Mouse (Mus musculus) thymus, postnatal 0 days (tissue): ENCODE results near the gene Rap1gap. TPM values are rescaled to one million over a fixed set of nuclear protein-coding genes. Genes with fewer than 3 reads are reported as not detected.

ENCODE experiments used
- DNase-seq: peaks from one replicate; pipeline ENCODE4 v3.0.0-alpha.2; 2015; ENCODE audit warnings: low spot score
- polyA plus RNA-seq: library from polyadenylated mRNA; unstranded; fragments of >200 nt; fragmentation: Nextera tagmentation; extraction: Ambion mirVana; gene quantifications from 2 replicates; pipeline ENCODE4 v1.2.1, GENCODE M21; 2015

Rap1gap gene
- polyA plus RNA-seq, 1 experiment from 2014 or later = 5.5 TPM

DNA sequence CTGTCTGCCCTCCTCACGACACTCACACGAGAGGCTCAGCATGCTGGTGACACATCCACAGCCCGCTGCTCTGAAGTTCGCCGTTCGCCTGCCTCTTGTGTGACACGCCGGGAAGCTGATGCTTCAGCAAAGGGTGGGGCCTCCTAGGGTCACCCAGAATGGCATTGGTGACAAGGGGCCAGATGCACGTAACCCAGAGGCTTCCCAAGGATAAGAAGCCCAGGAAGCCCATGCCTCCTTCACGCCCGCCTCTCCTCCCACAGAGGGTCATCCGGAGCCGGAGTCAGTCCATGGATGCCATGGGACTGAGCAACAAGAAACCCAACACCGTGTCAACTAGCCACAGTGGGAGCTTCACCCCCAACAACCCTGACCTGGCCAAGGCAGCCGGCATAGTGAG lies 57.0 kb downstream of the Rap1gap start:
- no peak for DNase-seq

DNA sequence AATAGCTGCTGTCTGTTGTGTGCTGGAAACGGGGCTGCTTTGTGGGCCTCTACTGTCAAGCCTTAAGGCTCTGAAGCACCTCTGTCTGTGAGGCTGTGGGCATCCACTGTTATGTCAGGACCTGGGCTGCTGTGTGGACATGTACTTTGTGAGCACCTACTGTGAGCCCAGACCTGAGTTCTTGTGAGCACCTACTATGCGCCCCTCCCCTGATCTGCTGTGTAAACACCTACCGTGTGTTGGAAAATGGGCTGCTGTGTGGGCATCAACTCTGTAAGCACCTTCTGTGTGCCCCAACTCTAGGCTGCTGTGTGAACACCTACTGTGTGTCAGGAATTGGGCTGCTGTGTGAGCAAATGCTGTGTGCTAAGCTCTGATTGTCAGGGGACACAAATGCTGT lies 57.7 kb downstream of the Rap1gap start:
- no peak for DNase-seq

DNA sequence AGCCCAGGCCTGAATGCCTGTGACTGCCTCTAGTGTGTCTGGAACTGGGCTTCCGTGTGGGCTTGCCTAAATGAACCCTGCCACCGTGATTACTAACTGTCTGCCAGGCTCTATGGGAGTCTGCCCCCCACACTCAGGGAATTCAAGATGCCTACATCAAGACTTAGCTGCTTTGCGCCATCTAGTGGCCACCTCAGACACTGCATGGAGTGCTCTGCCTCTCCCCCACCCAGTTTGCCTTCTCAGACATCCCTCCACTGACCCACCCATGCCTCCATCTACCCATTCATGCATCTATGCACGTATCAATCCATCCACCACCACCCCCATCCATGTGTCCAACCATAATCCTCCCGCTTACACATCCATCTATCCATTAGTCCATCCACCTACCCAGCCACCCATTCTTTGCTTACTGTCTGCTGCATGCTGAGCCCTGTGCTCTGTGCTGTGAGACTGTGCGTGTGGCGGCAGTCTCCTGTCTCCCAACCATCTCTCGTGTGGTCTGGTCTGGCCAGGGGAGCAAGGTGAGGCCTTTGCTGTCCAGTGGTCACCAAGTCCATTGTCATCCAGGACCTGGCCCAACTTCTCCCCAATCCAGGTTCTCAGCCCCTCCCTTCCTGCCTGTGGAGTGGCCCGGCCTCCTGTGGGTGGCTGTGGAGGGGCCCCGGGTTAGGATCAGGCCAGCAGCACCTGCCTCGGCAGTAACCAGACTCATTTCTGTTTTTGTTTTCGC lies 58.3 kb downstream of the Rap1gap start:
- DNase-seq = peak; percentile 69

DNA sequence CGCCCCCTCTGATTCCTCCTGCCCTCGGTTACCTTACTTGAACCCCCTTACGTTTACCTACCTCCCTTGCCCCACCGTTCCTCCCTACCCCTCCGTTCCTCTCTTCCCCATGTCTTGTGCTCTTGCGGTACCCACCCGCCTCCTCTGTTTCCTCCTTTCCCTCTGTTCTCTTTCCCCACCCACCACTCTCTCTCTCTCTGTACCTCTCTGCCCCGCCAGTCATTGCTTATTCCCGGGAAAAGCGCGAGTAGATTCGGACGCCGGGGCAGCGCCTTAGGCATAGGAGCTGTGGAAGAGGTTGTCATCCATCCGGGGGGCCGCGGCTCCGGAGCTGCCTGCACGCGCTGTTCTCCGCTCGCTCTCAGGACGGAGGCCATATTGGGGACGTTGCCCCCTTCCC lies 59.0 kb downstream of the Rap1gap start:
- DNase-seq = no peak

DNA sequence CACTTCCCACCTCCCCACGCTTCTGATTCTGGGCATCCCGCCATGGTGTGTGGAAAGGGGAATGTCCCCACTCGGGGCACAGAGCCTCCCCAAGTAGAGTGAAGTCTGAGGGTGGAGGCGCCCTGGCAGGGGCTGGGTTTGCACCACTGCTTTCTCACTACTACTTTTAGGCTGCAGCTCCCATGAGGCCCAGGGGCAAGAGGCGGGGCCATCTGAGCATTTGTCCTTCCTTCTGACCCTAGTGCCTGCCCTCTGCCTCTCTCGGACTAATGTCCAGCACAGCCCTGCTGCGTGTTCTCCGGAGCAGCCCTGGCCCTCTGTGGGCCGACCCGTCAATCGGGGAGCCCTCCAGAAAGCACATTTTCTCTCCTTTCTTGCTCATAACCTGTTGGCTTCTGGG lies 59.7 kb downstream of the Rap1gap start:
- no peak for DNase-seq

DNA sequence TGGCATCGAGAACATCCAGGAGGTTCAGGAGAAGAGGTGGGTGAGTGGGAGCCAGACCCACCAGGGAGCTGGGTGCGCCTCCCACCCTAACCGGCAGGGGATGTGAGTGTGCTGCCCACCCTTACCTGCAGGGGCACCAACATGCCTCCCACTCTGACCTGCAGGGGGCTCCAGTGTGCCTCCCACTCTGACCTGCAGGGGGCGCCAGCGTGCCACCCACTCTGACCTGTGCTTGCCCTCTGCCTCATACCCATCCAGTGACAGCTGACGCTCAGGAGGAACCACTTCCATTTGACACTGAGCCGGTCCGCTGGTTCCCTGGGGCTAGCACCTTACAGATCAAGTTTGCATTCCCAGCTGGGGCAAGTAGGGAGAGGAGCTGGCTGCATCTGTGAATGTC lies 60.2 kb downstream of the Rap1gap start:
- DNase-seq = peak; percentile 54

DNA sequence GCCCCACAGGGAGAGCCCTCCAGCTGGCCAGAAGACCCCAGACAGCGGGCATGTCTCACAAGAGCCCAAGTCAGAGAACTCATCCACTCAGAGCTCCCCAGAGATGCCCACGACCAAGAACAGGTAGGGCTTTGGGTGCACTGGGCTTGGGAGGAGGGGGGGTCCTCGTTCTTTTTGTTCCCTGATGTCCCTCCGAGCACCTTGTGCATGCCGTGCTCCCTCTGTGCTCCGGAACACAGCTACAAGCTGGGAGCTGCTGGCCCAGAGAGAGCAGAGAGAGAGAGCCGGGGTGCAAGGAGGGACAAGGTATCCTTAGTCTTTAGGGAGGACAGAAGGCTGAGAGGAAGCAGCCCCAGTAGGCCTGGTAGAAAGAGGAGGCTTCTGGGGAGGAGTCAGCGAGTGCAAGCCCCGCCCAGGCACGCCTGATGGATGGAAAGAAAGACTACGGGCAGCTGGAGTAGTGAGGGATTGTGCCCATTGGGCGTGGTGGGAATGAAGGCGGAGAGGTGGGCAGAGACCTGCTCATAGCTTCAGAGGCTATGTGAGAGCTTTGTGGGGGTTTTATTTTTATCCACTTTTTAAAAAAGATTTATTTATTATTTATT lies 61.1 kb downstream of the Rap1gap start:
- DNase-seq = no peak

DNA sequence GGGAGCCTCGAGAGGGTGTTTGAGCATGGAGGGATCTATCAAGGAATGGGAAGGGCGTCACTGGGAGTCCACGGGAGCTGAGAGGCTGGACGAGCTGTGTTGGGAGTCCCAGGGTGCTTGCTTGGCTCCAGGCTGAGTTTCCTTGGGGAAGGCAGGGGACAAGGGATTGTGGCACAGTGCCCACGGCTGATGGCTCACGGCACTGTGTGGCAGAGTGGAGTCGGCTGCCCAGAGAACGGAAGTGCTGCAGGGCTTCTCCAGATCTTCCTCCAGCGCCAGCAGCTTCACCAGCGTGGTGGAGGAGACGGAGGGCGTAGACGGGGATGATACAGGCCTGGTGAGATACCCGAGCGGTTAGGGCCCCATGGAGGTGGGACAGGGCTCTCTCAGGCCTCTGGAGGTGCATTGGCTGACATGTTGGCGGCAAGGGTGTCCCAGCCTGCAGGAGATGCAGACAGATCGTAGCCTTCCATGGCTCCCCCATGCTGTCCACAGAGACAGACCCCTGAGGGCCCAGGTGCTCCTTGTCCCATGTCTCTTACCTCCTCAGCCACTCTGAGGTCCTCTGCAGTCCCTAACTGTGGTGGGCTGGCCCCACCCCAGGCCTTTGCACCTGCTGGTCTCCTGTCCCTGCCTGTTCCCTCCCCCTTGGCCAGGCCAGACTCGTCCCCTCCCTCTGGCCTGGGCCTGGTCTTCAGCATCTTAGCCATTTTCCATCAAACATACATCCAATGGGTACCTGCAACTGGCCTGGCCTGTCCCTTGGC lies 62.4 kb downstream of the Rap1gap start:
- no peak for DNase-seq

DNA sequence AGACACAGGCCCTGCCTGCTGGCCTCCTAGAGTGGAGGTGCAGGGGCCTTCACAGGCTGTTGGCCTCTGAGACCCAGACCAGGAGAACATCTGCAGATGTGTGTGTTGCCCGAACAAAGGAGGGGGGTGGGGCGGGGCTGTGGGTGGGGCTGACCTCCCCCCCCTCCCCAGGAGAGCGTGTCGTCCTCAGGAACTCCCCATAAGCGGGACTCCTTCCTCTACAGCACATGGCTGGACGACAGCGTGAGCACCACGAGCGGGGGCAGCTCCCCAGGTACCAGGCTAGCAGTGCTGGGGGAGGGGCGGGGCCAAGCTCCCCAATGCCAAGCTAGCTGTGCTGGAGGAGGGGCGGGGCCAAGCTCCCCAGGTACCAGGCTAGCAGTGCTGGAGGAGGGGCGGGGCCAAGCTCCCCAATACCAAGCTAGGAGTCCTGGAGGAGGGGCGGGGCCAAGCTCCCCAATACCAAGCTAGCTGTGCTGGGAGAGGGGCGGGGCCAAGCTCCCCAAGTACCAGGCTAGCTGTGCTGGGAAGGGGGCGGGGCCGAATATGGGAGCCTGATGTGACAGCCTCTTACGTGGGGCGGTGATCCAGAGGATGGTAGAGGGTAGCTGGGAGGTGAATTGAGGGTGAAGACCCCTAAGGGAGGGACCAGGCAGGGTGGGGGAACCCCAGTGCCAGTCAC lies 63.1 kb downstream of the Rap1gap start:
- DNase-seq = no peak

DNA sequence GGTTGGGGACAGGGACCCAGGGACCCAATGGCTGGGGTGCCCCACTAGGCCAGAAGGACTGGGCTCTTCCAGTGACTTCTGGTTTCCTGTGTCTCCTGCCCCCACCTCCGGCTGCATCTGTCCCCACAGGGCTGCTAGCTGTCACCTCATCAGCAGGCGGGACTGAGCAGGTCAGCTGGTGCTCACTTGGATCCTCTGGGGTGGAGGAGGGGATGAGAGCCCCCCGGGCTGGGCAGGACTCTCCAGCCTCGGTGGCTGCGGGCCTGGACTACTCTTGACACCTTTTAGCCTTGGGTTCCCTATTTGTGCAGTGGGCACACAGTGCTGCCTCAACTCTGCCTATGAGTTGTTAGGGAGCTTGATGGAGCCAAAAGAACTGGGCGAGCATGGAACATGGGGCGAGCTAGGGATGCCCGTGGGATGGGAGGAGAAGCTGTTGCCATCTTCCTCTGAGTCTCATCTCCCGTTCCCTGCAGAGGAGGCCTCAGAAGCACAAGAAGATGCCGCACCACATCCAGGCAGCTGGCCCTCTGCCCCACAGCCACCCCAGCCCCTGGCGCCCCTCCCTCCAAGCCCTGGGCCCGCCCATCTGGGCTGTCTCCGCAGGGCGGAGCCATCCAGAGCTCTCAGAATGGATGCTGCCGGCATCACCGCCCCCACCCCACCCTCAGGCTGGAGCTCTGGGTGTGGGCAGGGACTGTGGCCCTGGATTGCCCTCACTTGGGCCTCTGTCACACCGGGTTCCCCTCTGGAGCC lies 64.1 kb downstream of the Rap1gap start:
- no peak for DNase-seq

DNA sequence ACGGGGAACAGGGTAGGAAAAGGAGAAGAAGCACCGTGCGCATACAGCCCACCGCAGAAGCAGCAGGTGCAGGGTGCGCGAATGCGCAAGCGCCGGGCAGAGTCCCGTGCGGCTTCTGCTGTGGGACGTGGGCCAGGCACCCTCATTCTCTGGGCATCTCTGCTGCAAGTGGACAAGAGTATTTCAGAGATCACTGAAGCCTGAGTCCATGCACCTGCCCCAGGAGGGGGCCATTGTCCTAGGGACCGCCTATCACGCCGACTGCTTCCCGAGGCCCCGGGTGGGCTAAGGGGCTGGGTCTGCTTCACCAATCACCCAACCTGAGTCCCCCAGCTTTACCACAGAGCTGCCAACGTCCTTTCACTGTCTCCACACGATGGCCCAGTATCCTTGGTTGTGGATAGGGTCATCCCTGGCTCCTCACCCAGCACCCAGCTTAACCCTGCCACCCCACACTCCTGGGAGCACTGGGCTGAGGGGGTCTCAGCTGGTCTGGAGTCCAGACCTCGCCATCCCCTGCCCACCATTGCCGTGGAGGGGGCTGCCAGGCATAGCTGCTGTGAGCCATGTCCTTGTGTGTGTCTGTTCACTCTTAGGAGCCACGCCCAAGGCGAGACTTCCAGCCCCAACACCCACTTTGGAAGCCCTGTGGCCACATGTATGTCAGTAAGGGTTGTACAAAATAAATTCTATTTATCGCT lies 64.8 kb downstream of the Rap1gap start:
- no peak for DNase-seq

DNA sequence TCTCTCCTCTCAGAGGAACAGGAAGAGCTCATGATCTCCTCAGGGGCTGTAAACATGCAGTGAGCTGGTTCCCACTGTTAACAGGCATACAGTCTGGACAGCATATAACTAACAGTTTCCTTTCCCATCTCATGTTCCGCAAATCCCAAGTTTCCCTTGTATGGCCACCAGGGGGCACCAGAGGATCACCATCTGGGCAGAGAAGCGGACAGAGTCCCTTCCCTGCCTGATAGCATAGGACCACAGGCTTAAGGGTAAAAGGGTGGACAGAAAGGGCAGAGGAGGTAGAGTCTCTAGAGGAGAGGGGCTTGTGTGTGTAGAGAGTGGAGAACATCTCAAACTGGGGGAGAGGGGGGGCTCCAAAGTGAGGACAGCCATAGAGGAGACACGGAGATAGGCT lies 65.6 kb downstream of the Rap1gap start:
- DNase-seq = peak; percentile 63

DNA sequence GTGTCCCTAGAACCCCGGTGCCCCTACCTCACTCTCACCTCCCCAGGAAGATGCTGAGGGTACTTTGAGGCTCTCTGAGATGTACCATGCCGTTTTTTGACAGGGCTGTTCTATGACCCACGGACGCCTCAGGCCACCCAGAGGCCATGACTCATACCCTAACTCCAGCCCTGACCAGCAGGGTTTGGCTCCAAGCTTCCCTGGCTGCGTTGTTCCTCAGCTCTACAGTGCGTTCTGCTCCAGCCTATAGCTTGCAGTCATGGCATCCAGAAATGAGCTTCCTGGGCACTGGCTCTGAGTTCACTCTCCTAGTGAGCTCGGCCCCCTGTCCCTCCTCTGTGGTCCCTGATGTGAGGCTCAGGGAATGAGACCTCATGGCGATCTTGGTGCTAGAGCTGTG lies 66.2 kb downstream of the Rap1gap start:
- no peak for DNase-seq

DNA sequence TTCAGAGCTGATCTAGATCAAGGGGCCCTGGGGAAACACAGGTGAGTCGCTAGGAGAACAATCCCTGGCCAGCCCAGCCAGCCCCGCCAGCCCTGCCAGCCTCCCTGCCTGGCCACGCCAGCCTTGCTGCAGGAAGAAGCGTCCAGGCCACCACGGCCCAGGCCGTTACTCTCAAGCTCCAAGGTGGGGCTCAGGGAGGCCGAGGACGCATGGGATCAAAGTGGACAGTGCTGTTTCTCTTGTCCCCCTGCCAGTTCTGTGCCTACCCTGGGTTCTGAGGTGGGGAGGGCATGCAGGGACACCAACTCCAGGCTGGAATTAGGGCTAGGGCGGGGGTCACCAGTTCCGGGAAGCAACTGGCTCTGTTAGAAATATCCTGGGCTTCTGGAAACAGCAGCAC lies 67.4 kb downstream of the Rap1gap start:
- DNase-seq = no peak

DNA sequence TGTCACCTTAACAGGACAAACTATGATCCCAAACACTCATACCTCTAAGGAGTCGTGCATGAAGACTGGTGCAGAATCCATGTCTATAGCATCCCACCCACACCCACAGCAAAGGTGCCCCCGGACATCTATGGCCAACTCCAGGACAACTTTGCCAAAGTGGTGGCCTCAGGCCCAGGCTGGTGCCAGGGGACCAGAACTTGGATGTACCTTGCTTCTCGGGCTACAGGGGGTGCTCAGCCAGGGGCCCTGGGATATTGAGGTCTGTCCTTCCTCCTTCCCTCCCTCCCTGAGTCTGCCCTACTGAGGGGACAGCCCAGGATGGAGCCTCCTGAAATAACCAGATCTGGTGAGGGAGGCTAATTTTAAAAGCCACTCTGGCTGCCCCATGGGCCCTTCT lies 67.8 kb downstream of the Rap1gap start:
- DNase-seq = no peak

DNA sequence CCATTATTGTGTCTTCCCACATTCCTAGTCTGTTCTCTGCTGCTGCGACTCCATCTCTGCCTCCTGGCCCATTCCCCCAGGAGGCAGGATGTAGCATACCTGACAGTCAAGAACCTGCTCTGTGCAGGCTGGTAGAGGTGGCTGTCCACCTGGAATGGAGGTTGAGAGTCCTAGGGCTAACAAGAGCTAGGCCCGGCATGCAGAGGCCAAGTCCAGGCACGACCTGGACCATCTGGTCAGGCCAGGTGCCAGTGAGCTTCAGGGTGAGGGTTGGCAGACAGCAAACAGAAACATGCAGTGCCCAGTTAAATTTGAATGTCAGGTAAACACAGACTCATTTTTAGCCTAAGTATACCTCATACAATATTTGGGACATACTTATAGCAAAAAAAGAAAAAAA lies 68.4 kb downstream of the Rap1gap start:
- DNase-seq = no peak

DNA sequence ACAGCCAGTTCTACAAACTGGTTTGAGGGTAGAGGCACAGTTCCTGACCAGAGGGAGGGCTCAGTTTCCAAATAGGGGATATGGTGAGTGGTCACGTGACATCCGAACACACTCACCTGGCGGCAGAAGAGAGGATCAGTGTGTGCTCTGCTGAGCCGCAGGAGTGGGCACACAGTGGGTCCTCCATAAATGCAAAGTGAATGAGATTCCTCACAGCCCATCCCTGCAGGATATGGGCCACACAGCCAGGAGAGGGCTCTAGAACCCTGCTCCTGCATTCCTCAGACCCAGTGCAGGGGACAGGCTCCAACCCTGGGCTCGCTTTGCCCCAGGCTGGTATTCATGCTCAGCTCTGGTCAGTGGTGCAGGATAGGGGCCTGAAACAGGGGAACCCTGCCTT lies 68.9 kb downstream of the Rap1gap start:
- DNase-seq = no peak

DNA sequence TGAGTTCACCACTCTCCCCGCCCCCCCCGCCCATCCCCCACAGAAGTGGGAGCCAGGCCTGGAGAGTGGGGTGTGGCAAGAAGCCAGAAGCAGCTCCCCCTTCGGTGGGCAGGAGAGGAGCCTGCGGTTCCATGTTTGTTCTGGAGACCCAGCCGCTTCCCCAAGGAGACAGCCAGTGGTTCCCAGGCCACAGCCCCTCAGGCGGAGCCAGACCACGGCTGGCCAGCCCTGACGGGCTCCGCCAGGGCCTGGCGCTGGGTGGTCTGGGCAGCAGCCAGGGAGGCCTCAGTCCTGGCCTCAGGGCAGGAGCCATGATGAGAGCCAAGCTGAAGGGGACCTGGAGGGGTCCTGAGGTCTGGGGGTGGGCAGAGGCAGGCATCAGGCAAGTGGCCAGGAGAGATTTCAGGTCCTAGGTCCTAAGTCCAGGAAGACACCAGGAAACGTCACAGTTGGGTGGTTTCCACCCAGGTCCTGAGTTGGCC lies 71.7 kb downstream of the Rap1gap start:
- no peak for DNase-seq

DNA sequence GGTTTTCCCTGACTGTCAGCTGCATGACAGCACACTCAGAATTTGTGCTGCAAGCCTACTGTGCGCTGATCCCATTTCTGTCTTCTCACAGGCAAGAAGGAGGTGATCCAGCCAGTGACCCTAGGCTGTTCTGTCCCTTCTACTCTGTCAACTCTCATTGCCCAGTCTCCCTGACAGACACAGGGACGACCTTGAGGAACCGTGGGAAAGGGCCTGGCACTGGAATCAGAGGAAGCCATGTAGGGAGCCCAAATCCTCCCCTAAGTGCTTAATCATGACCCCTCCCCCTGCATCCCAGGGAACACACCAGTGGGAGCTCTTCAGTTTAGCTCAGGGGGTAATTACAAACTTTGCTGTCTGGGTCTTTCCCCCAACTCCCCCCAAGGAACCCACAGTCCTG lies 73.2 kb downstream of the Rap1gap start:
- no peak for DNase-seq

DNA sequence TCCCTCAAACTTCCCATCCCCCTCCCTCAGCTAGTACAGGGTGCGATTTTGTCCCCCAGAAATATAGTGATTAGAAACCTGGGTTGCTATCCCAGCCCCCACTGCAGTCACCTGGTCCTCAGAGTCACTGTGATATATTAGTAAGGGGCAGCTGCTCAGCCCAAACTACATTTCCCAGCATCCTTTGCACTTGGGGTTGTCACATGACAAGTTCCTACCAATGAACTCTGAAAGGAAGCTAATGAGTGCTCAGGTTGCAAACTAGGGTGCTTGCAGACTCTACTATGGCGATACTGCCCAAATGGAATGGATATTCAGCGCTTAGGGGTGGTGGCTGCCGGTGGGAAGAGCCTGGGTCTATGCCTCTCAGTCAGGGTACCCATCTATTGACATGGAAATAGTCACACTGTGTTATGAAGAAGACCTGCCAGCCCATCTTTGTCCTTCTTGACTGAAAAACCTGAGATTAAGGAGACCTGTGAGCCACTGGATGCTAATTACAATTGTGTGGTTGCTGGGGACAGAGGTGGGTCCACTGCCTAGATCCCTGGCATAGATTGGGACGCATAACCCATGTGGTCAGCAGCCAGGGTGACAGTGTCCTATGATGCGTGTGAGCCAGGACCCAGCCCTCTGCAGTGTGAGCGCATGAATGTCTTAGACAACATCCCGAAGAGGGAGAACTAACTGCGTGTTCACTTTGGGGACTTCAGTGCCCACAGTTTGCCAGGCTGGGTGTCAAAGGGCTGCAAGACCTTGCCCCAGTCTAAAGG lies 74.8 kb downstream of the Rap1gap start:
- DNase-seq = peak; percentile 46
